Mouse (Mus musculus) granulocyte monocyte progenitor cell, adult 5-6 weeks (primary cell): ENCODE measurements around the gene Ift22. TPM values are rescaled to one million over a fixed set of nuclear protein-coding genes. Genes with fewer than 3 reads are reported as not detected.
"Not testable (repeated sequence)": the region's sequence is repeated elsewhere in the genome, so short reads cannot be mapped to it uniquely, and the experiment has no call there.

ENCODE experiments used
- ATAC-seq: replicated peaks from 2 replicates; pipeline ENCODE4 v1.8.0; 2016; ENCODE audit warnings: mild to moderate bottlenecking, moderate TSS enrichment, inconsistent platforms; ENCODE audit not compliant: poor library complexity, severe bottlenecking
- total RNA-seq, 2 experiments: library from RNA; stranded (forward) in 1 of 2; stranded (reverse) in 1 of 2; fragments of 200-712, 200-1000 nt in 1 of 2; fragments of >200 nt in 1 of 2; fragmentation: Nextera tagmentation in 1 of 2; gene quantifications; 2 replicates each; pipeline ENCODE4 v1.2.3; 2014 to 2017

Ift22 gene
- total RNA-seq, 2 experiments from 2014 or later: 19.4 to 35.5 TPM

DNA sequence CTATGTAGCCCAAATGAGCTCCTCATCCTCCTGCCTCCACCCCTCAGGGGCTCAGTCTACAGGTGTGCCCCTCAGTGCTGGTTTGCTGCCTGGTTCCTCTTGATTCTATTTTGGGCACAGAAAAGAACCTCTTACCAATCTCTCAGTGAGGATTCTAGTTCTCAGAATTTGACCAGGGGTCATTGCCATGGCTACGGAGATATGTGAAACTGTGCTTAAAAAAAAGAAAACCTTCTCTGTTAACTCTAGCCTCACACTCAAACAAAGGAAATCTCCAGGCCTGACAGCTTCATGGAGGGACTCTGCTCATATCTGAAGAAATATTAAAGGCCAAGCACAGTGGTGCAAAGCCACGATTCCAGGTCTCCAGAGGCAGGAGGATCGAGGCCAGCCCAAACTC, 34.8 kb downstream of the Ift22 start:
- no peak for ATAC-seq

DNA sequence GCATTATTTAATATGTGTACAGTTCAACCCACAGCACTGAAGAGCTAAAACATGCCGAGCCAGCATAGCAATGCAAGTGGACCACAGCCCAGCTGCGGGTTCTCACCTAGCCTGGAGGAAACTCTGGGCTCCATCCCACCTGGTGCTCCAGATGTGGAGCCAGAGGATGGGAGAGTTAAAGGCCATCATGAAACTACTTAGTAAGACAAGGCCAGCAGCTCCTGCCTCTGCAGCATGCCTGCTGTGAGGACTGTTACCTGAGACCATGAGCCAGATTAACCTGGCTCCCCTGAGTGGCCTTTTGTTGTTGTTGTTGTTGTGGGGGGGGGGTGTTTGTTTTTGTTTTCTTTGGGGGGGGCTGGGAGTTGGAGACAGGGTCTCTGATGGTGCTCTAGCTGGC, 35.4 kb downstream of the Ift22 start:
- ATAC-seq: no peak

DNA sequence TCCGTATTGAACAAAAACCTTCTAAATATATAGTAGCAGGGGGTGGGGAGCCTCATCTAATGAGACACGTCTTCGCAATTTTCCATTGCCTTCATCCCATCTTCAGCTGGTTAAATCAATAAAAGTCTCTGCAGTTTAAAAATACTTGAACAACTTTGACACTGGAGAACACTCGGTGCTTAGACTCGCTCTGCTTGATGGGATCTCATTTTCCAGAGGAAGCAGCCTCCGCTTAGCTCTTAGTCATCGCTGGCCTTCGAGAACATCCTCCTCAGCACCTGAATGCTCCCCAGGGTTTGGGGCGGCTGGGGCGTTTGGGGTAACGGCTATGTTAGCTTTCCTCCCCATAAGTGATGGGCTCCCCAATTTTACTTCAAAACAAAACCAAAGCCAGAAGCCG, 37.1 kb downstream of the Ift22 start:
- ATAC-seq: no peak

DNA sequence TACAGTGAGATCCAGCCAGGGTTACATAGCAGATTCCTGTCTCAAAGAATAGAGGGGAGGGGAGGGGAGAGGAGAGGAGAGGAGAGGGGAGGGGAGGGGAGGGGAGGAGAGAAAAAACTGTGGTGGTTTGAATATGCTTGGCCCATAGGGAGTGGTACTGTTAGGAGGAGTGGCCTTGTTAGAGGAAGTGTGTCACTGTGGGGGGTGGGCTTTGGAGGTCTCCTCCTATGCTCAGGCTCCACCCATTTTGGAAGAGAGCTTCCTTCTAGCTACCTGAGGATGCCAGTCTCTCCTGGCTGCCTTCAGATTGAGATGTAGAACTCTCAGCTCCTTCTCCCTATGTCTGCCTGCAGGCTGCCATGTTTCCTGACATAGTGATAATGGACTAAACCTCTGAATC, 39.9 kb downstream of the Ift22 start:
- ATAC-seq: no peak

DNA sequence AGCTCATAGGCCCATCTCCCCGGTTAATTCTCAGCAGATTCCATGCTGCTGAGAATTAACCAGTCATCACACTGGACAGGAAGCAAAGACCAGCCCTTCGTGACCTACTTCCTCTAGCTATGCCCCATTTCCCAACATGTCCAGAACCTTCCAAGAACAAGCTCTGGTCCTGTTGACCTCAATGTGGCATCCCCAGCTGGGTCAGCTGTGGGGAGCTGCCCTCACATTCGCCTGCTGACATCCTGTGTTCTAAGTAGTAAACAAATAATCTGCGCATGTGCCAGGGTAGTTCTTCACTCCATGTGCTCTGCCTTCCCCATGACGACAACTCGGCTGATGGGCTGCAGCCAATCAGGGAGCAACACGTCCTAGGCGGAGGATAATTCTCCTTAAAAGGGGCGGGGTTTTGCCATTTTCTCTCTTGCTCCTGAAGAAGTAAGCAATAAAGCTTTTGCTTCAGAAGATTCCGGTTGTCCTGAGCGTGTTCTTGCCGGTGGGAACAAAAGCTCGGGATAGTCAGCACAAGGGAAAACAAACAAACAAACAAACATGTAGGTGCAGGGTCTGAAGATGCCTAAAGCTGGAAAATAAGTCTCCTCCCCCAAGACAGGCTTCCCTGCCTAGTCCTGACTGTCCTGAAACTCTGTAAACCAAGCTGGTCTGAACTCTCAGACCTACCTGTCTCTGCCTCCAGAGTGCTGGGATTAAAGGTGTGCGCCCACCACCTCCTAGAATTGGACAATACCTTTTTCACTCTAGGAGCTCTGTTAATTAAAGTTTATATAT, 41.8 kb downstream of the Ift22 start:
- ATAC-seq: not testable (repeated sequence)

DNA sequence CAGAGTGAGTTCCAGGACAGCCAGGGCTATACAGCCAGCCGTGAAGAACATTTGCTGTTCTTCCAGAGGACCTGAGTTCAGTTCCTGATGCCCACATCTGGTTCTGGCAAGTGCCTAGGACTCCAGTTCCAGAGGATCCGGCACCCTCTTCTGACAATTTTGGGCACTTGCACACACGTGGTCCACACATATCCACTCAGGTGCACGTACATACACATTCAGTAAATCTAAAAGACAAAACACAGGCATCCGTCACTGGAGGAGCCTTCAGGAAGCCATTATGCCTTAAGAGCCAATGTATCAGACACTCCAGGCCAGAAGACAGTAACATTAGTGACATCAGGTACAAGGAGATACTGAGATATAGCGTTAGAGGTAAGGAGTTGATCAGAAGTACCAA, 42.6 kb downstream of the Ift22 start:
- ATAC-seq: no peak

DNA sequence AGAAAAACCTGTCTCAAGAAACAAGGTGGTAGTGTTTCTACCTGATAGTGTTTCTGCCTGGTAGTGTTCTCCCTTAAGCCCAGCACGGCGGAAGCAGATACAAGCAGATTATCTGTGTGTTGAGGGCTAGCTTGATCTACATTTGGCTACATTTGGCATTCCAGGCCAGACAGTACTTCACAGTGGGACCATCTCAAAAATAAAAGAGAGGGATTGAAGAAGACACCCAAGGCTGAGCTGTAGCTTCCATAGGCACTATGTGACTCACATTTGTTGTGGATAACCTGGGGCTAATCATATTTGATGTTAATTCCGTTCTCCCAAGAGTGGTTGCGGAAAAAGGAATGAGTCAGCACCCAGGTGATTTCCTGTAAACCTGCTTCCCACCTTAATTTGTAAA, 44.2 kb downstream of the Ift22 start:
- no peak for ATAC-seq

DNA sequence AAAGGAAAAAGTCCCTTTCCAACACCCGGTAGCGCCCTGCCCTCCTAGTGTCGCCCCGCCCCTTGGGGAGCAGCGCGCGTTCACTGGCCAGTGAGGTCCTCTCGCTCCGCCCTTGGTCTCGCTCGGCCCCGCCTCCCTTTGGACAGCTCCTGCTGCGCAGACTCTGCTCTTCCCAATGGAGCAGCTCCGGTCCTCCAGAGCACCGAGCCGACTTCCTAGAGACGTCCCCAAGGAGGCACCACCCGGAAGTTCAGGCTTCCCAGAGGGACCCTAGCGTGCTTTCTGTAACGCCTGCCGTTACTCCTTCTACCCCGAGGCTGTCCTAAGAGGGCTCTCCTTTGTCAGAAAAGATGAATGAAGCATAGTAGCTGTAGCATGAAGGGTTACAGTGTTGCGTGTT, 45.1 kb downstream of the Ift22 start, which contains the start of gene Fis1:
Gene Fis1, plus strand, starts transcription at position 261 of the 400 bp plus-strand sequence.
- peak; percentile 95 for ATAC-seq

DNA sequence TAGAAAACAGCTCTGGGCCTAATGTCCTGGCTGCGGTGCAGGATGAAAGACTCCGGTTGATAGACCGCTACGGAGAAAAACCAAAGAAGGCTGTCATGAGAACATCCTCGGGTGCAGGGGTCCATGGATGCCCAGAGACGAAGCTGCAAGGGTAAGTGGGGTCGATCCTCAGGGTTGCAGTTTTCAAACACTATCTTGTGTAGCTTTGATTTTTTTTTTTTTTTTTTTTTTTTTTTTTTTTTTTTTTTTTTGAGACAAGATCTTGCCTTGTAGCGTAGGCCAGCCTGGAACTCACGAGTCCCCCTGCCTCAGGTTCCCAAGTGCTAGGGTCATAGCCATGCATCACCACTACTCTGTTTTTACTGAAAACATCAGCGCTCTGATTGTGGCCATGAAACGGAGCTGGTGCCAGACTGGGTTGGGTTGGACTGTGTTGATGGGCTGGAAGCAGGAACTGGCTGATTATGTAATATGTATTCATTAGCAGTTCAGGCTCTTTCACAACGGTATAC, 45.5 kb downstream of the Ift22 start:
- ATAC-seq: peak; percentile 75

DNA sequence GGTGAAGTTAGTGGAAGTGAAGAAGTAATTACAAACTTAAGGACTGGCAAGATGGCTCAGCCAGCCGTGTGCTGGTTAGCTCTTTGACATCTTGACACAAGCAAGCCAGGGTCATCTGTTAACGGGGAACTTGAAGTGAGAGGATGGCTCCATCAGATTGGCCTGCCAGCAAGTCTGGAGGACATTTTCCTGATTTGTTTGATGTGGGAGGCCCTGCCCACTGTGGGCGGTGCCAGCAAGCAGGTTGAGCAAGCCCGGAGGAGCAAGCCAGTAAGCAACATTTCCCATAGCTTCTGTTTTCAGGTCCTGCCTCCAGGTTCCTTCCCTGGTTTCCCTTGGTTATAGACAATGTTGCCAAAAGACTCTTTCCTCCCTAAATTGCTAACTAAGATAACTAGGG, 47.7 kb downstream of the Ift22 start:
- no peak for ATAC-seq

DNA sequence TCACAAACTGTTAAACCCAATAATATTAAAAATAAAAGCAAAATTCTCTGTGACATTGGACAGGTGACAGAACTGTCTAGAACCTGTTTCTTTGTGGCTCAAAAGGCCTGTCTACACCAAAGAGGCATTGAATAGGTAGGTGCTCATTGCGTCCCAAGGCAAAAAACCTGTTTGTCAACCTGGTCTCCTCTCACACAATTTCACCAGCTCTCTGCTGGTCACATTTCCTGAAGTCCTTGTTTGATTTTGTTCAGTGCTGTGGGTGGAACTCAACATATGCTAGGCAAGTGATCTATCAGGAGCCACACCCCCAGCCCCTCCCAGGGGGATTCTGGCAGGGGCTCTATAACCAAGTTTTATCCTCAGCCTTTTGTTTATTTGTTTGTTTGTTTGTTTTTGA, 49.3 kb downstream of the Ift22 start:
- no peak for ATAC-seq

DNA sequence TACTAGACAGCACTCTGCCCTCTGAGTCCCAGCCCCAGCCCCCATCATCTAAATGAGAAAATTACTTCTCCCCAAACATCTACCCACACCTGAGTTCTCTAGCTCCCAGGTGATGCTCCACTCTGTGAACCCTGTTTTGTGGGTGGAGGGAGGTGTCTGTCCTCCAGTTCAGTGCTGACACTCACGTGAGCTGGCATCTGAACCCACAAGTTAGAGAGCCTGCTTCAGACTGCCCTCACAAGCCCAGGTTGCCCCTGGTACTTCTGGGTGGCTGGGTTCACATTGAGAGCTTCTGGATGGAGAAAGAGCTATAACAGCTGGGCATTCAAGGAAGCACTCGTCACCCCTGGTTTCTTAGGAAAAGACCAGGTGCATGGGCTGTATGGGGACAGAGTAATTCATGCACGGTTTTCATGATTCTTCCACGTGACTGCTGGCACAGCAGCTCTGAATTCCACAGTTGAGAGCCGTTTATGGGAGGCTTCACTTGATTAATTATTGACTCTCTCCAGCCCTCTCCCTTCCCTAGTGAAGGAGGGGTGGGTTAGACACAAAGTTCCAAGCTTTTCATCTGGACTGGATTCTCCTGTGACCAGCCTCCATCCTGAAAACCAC, 51.1 kb downstream of the Ift22 start:
- ATAC-seq: no peak

DNA sequence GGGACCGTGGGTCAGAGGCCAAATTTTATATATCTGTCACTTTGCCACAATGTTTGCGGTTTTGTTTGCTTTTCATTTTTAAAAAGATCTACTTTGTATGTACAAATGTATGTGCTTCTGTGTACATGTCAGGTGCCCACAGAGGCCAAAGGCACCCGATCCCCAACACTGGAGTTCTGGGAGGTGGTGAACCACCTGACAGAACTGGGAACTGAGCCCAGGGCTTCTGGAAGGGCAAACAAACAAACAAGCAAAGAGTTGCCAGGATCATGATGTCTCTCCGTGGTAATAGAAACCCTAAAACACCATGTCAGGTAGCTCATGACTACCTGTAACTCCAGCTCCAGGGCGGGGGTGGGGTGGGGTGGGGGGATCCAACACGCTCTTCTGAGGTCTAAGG, 52.1 kb downstream of the Ift22 start:
- no peak for ATAC-seq

DNA sequence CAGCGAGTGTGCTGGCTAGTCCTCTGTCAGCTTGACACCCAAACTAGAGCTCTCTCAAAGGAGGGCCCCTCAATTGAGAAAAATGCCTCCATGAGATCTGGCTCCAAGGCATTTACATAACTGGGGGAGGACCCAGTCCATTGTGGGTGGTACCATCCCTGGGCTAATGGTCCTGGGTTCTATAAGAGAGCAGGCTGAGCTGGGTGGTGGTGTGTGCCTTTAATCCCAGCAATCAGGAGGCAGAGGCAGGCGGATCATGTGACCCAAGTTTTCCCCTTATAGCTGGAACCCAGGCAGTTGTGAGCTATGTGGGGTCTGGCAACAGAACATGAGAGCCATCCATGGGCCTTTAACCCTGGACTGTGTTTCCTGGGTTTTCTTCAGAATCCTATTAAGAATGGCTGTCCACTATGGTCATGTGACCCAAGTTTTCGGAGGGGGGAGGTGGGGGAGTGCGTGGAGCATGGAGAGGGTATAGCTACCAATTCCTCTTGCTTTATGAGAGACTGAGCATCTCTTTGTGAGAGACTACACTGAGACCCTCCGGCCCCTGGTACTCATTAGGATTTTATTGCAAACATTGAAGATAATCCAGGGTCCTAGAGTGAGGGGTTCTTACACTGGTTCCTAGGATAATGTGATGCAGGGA, 53.5 kb downstream of the Ift22 start:
- peak; percentile 18; the same call in 1 of the 2 replicates for ATAC-seq

DNA sequence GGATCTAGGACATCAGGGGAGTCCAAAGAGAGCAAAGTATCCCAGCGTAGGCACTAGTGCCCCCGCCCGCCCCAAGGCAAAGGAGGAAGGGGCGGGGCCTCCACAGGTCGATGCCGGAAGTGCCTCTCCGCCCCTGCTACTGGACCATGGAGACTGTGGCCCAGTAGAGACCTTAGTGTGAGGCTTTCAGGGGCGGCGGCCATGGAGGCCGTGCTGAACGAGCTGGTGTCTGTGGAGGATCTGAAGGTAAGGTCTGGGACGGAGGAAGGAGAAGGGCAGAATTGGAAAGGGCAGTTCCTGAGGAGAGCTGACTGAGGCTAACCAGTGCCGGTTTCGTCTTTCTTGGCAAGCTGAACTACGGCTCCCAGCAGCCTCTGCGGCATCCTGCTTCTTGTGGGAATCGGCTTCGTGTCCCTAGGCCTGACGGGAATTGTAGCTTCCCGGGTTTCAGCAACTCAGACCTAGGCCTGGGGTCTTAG, 54.1 kb downstream of the Ift22 start:
- ATAC-seq: peak; percentile 90

DNA sequence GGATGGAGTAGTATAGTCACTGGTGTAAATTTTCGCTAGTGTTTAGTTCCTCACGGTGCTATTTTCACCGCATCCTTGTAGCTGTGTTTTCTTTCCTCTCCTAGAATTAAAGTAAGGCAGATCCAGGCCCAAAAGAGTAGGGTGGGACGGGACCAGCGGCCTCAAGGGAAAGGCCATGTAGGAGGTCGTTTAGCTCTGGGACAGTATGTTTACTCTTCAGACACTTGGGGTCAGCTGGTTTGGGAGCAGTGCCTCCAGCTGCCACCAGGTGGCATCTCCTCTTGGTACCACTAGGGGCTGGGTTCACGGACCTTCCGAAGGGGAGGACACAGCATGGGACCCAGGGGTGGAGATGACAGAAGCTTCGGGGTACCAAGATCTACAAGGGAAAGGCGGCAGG, 54.6 kb downstream of the Ift22 start:
- peak; percentile 86 for ATAC-seq

DNA sequence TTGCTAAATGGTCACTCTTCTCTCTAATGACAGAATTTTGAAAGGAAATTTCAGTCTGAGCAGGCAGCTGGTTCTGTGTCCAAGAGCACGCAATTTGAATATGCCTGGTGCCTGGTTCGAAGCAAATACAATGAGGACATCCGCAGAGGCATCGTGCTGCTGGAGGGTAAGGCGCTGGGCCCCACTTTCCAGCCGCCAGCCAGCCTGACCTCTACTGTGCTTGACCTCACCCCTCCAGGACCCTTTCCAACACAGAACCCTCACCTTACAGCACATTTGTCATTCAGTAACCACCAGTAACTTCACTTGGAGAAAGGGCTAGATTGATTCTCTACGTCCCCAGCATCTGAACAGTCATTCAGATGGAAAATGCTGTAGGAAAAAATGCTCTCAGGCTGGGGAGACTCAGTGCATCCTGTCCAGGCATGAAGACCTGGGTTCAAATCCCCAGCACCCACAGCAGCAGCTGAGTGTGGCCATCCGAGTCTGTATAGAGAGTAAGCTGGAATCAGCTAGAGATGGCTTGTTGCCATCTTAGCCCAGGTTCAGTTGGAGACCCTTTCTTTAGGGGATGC, 55.1 kb downstream of the Ift22 start:
- ATAC-seq: no peak
